Mouse (Mus musculus): ENCODE measurements around the gene Baz1a.
"Not testable (repeated sequence)": the region's sequence is repeated elsewhere in the genome, so short reads cannot be mapped to it uniquely, and the experiment has no call there.

Gene Baz1a

DNA sequence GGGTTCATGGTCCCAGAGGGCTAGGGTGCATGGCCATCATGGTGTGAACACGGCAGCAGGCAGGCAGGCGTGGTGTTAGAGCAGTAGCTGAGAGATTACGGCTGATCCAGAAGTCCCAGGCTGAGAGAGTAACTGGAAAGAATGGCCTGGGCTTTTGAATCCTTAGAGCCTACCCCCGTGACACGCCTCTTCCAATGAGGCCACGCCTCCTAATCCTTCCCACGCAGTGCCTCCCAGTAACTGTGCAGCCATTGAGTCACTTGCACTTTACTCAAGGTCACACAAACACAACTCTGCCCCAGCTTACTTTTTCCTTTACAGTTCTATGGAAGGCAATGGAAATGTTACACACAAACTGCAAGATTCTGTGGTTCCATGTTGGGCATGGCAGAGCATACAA, 8.1 kb downstream of the Baz1a start:
- no peak for DNase-seq

DNA sequence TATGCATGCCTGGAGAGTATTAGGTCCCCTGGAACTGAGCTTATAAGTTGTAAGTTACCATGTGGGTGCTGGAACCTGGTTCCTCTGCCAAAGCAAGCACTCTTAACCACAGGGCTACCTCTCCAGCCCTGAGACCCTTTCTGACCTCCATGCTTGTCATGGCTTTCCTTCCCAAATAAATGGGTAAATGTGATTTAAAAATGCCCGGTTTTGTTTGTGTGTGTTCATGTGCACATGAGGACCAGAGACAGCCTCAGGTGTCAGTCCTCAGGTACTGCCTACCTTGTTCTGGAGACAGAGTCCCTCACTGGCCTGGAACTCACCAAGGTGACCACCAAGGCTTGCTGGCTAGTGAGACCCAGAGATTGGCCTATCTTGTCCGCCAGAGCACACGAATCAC, 9.8 kb downstream of the Baz1a start:
- no peak for DNase-seq

DNA sequence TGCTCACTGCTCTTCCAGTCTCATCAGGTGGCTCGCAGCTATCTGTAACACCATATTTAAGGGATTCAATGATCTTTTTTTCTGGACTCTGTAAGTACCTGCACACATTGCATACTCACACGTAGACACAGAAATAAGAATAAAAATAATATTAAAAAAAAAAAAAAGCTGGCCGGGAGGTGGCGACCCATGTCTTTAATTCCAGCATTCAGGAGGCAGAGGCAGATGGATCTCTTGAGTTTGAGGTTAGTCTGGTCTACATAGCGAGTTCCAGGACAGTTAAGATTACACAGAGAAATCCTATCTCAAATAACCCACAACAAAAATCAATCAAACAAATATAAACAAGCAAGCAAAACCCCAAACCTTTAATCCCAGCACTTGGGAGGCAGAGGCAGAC, 10.3 kb downstream of the Baz1a start:
- no peak for DNase-seq

DNA sequence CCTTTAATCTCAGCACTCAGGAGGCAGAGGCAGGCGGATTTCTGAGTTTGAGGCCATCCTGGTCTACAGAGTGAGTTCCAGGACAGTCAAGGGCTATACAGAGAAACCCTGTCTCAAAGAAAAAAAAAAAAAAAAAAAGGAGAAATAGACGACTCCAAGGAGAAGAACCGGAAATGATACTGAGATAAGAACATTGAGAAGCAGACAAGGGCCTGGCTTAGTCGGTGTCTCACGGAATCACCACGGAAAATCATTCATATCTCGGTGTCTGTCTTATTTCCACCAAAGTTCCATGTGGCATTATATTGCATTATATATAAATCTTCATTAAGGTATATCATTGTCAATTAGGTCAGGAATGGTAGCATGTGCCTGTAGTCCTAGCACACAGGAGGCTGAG, 11.6 kb downstream of the Baz1a start:
- DNase-seq, result not testable (repeated sequence)

DNA sequence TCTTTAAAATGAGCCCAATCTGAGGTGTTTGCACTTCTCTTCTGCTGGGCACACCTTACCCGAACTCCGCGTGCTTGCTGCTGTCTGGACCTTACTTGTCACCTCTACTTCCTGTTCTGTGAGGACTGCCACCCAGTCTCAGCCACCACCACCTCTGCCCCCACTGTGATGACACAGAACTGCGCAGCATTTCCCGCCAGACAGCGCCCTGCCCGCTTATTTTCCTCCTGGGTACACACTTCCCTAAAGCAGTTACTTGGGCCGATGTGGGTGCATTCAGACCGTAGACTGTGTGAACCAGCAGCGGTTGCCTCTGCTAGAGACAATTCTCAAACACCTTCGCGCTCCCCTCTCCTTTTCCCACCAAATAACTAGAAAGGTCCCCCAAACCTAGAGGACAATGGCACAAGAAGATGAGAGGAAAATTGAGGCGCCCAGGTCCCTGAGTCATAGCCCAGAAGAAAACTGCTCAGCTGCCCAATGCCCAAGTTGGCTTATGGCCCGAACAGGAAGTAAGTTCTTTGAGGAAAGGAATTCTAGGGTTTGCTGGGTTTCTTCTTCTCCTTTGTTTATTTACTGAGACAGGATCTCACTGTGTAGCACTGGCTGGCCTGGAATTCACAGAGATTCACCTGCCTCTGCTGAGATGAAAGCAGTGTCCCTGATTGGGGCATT, 15.0 kb downstream of the Baz1a start:
- DNase-seq, result no peak

DNA sequence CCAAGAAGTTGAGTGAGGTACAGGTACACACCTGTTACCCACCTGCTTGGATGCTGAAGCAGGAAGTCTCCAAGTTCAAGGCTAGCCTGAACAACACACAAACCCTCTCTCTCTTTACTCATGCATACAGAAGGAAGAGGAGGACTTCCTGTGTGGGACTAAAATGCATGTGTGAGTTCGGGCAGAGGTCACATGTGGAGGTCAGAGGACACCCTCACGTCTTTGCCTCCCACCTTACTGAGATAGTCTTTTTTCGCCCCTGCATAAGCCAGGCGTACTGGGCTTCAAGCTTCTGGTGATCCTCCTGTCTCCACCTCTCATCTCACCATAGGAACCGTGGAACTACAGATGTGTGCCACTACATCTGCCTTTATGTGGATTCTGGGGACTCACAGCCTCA, 15.7 kb downstream of the Baz1a start:
- DNase-seq, result no peak

DNA sequence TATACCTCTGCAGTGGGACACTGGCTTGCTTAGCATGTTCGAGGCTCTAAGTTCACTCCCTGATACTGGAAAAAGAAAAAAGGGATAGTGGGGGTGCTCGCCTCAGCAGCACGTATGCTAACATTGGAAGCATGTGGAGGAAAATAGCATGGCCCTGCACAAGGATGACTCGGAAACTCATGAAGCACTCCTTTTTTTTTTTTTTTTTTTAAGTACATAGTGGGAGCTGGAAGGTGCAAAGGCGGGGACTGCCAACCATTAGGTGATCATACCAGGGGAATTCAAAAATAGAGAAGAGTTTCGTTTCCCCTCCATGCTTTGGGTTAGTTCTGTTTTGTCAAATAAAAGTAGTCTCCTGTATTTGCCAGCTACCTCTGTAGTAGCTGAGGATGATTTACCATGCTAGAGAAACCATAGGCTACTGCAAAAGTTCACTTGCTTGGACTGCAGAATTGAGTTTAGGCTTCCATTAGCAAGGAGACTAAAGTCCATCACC, 17.1 kb downstream of the Baz1a start:
- DNase-seq, result no peak

DNA sequence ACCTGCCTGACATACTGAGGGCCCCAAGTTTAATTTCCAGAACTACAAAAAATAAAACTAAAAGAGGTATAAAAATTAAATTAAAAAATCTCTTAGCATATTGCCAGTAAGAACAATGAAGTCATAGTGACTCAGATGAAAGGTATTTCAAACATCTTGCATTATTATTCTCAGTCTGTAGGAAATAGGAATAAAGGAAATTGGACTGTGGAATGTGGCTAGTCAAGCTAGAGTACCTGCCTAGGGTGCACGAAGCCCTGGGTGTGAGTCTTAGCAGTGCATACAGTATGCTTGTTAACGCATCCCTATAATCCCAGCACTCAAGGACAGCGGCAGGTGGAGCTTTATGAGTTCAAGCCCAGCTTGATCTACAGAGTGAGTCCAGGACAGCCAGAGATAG, 18.2 kb downstream of the Baz1a start:
- no peak for DNase-seq

DNA sequence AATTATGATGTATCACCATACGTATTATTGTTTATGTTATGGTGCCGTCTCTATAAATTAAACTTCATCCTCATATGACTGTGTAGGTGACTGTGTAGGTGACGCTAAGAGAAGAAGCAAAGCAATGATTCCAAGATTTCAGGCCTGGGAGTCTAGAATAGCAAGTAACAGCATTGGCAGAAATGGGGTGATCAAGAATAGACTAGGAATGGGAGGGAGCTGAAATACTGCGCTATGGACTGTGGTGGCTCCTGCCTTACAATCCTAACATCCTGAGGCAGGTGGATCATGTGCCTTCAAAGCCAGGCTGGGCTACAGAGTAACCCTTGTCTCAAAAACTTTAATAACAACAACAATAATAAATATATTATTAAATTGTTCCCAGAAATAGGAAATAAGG, 19.7 kb downstream of the Baz1a start:
- no peak for DNase-seq

DNA sequence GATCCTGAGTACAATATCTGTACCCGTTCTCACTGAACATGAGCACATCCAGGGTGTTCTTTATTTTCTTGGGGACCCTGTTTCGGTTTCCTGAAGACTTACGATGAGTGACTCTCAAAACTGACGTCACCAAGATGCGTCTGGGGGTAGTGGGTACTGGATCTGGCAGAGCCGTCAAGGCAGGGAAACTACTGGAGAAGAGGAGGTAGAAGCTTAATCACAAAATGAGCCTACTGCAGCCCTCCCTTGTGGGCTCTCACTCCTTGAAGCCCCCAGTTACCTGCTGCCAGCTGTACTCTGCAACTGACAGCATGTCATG, 20.1 kb downstream of the Baz1a start:
- DNase-seq, result no peak

DNA sequence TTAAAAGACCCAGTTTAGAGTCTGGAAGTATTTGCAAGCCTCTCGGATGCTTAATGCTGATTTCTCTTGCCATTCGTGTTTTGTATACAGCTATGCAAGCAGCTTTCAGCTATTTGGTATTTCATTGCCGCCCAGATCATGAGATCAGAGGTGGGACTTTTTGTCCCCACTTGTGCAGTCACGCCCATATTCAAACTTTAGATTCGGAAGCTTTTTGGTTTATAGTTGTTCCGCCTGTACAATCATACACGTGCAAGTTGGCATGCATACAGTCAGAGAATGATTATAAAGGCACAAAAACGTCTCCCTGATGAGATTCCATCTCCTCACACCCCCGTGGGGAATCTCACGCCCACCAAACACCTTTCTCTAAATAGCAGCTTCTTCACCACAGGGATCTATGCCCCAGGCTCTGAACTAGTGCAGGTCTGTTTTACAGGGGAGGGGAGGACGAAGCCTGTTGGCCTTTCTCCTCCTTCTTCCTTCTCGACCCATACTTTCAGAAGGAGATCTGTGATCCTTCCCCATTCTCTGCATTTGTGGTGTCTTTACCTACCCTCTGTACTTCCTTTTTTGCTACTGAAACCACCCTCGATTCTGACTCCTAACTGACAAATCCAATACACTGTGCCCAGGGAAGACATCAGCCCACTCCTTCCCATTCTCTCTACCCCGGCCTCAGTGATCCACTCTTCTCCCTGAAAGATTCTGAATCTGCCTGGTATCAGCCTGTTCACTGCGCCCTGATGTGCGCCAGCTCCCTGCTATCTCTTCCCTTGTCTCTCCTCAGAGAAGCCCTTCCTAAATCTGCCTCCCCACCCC, 20.7 kb downstream of the Baz1a start:
- no peak for DNase-seq

DNA sequence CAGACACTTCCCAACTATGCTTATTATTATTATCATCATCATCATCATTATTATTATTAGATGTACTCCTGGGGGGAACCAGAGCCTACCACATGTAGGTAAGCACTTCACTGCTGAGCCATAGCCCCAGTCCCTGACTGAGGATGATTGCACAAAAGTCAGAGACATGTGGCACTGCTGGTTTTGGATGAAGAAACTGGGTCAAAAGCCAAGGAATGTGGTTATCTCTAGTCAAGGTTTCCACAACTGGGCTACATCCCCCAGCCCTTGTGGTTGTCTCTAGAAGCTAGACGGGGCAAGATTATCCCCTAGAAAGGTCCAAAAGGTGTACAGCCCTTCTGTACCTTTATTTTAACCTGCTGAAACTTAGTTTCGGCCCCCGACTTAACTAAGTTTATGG, 21.3 kb downstream of the Baz1a start:
- DNase-seq, result no peak

DNA sequence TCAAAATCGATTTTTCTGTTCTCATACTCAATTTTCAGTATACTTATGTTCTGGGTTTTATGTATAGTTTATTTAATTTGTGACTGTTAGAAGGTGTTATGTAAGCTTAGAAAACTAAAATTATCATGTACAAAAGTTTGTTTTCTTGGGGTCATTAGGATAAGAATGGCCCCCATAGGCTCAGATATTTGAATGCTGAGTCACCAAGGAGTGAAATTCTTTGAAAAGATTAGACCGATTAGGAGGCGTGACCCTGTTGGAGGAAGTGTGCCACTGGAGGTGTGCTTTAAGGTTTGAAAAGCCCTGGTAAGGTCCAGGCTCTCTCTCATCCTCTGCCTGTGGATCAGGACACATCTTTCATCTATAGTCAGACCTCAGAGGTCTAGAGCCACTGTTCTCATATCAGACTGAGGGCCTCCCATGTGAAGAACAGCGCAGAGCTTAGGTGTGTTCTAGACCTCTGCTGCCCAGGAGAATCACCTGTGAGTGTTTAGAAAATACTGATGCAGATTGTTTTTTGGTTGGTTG, 25.8 kb downstream of the Baz1a start:
- DNase-seq, result no peak

DNA sequence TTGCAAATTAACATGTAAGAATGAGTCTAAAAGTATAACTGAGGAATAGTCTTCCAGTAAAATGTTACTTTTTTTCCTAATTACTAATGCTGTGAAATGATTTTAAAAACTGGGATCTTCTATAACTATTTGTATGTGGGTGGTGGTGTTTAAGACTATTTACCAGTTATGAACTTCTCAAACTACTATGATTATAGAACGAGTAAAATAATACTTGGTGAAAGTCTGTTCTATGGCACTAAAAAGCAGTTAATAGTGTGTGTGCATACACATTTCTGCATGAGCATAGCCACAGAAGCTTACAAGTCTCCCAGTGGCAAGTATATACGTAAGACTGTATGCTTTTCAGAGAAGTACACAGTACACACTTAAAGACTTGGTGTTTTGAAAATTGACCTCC, 27.0 kb downstream of the Baz1a start:
- DNase-seq, result no peak

DNA sequence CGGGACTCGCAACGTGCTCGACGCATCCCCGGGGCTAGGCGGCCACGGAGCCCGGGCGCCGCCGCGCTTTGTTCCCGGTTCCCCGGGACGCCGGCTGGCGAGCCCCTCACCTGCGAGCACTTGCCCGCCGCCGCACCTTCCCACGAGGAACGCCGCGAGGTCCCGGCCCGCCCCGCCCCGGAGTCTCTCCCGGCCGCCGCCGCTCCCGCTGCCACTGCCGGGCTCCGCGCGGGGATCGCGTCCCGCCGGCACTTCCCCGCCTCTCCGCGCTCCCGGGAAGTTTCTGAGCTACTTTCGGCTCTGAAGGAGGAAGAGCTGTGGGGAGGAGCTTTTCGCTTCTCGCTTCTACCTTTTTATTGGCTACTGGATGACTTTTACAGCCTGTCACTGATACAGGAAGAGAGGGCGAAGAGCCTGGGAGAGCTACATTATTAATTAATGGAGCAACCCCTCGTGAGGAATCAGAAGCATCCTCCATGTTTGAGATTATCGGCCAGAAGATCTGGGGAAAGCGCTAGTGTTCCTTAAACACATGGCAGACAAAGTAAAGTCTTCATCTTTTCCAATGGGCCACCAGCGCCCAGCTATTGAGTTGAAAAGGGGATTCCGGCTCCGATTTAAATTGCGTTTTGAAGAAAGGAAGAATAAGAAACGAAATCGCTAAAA, 28.0 kb downstream of the Baz1a start, which contains the start of gene Gm20403:
Gene Gm20403, minus strand, starts transcription at position 478 of the 666 bp plus-strand sequence.
- peak; percentile 26 to 45 for DNase-seq

DNA sequence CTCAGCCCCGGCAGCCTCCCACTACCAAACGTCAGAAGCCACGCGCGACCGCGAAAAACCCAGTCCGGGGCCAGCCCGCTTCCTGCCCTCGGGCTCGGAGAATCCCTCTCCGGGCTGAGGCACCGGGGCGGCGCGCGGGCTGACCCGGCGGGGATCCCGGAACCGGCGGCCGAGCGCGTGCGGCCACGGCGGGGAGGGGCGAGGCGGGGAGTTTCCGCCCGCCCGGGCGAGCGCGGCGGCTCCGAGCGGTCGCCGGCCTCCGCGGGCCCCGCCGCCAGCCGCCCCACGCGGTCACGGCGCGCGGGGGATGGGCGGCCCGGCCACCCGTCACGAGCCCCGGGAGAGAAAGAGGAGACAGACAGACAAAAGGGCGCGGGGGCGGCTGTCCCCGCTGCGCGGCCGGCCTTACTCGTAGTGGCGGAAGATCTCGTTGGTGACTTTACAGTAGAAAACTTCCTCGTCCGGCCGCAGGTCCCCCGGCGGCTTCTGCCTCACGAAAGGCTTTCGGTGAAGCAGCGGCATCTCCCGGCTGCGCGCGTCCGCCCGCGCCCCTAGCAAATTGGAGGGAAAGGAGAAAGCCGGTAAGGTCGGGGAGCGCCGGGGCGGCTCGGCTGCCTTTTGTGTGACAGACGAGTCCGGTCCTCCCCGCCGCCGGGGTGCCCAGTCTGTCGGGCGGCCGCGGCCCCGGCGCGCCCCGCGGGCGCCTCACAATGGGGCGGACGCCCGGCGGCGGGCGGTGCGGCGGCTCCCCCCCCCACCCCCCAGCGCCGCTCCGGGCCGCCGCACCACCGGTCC, 28.7 kb downstream of the Baz1a start:
- peak; percentile 16 to 44 for DNase-seq

DNA sequence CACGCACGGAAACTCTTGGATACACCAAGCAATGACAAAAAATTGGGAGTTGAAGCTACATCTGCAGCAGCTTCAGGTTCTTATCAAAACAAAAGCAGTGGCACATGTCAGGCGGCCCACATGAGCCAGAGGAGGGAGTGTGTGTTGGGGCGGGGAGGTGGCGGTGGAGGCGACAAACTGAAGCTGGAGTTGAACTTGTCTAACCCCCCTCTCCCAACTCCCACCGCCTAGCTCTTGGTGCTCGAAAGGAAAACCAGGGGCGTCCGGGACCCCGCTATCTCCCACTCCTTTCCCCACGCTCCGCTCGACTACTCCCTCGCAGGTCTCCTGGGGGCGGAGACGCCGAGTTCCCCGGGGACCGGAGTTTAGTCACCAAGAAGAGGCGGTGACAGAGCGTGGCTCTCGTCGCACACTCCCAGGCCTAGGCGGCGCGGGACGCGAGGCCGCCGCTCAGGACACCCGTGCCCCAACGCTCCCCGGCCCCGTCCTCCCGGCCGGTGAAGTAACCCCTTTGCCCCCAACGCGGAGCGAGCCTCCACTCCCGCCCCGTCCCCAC, 29.4 kb downstream of the Baz1a start:
- peak; percentile 16 to 41 for DNase-seq

DNA sequence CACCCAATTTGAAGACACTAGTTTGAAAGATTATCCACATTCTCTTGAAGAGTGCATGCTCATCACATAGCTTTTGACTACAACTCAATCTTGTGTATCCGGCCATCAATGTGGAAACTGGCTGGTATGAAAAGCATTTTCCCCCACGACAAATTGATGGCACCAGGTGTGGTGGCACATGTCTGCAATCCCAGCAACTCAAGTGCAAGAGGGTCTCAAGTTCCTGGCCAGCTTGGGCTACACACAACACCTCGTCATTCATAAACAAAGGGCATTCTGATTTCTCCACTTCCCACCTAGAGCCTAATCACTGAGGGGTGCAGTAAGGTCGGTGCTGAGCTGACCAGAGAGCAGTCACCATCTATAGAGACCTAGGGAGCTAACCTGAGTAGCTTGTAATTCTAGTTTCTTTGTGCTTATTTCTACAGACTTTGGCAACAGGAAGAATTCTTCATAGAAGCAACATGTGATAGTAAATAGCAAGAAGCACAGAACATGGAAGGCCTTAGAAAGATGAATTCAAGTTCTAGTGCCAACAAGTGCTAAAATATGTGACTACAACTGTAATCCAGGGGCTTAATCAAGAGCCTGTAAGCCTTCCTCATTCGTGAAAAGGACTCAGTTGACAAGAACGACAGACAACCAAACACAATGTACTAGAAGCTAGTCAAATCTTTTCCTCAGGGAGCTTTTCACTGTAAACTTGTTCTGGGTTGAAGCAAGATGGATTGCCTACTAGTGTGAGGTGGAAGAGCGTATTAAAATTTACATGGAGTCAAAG, 31.0 kb downstream of the Baz1a start:
- no peak for DNase-seq

DNA sequence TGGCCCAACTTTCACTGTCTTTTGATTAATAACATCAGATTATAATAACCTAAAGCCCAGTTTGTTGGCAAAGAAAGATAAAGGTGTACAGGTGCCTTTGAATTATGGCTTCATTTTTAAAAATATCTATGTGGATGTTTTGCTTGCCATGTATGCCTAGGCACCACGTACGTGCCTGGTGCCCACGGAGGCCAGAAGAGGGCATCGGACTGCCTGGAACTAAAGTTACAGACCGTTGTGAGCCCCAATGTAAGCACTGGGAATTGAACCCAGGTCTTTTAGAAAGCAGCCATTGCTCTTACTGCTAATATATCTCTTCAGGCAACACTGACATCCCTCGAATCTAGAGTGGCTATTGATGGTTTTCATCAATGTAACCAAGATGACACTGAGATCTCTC, 32.2 kb downstream of the Baz1a start:
- DNase-seq, result no peak

DNA sequence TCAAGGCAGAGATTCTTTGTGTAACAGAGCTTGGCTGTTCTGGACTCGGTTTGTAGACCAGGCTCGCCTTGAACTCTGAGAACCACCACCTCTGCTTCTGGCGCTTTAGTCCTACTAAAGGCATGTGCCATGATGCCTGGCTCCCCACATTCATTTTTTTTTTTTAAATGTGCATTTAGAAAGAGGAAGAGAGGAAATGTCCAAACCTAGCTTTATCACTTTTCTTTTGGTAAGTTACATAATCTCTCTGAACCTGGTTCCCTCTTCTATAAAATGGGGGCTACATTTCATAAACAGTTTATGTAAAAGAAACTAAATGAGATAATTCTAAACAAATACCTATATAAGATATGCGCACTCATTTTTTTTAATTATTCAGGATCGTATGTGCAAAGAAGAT, 33.2 kb downstream of the Baz1a start:
- DNase-seq, result no peak

DNA sequence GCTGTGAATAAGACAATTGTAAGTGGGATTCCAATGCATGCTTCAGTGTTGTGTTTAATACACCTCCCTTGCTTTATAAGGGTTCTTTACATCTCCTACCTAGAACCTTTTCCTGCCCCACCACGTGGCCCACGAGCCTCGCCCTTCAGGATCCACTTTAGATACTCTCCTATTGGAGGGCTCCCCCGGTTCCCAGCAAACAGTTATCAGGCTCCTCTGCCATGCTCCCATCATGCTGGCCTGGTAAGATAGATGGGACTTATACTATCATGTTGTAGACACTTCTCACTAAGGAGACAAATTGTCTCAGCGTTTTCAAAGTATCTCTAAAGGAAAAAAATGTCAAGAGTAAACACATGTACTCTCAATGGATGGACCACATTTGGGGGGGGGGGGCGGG, 33.6 kb downstream of the Baz1a start:
- no peak for DNase-seq

DNA sequence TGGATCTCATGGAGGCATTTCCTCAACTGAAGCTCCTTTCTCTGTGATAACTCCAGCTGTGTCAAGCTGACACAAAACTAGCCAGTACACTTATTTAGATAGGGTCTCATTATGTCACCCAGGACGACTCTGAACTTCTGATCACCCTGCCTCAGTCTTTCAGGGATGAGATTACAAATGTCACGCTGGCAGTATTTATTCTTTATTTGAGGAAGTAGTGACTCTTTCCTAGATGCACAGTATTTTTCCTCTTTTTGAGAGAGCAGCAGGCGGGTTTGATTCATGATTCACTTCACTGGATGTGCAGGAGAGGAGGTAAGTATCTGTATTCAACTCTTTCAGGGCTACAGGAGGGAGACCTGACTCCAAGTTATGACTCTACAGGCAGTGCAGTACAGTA, 45.1 kb downstream of the Baz1a start:
- DNase-seq, result no peak

All from cerebellum, adult 18-20 months (tissue).